Mouse (Mus musculus): ENCODE results near the gene Gas8.

- TF ChIP-seq CTCF (conservative IDR thresholded peaks at IDR 0.05; ENCODE audit: low read length) (no peak), NANOG (IDR thresholded peaks at IDR 0.05; ENCODE audit: borderline replicate concordance, low read length) (no peak)
Measured at GRCm38 (mm10) chr8:123505267-123505666, 13.4 kb upstream of the Gas8 start.

All from E14TG2a.4 (cell line).